ENCODE assay signal across 8 mouse cellular contexts in the genomic region with DNA sequence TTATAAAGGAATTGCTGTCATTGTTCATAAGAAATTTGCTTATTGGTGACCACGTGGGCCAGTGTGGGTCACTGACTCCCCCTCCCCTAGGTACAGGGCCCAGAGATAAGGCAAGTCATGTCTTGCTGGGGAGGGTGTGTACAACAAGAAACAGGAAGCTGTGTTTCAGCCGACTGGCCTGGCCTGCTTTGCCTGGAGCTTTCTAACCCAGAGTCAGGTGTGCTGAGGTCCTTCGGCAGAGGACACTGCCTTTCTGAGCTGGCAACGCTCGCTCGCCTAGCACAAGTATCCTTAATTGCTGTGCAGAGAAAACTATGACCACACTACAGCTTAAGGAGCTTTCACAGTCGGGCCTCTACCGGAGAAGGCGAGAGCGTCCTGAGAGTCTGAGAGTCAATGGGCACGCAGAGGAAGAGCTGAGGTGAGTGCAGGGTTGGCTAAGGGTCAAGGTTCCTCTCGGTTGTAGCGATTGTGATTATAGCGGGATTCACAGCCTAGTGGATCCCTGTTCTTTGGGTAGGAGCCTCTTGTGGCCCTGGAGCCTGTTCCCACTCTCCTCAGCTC. TPM values are rescaled to one million over a fixed set of nuclear protein-coding genes. Genes with fewer than 3 reads are reported as not detected.
A peak's percentile ranks its signal among the peaks of the same experiment; 100 is the strongest.
DNase-seq lines count a peak whose midpoint lies in the region; ATAC-seq and TF ChIP-seq lines count a peak whose summit lies in the region.

No protein-coding gene starts in this region.

- H3K4me3 ChIP-seq in ES-E14 (ENCODE audit: insufficient read depth in 1 of 2, low read depth in 1 of 2, low read length in 2 of 2, poor library complexity in 1 of 2, severe bottlenecking in 1 of 2), result peak overlapping the region; percentile 18 to 21; a peak in 3 of 4 replicates
- H3K4me3 ChIP-seq in forebrain, embryonic 13.5 days, result no peak overlapping the region
- no peak overlapping the region for H3K4me3 ChIP-seq in midbrain, embryonic 15.5 days

- peak; percentile 43; the same call in 1 of the 2 replicates for ATAC-seq in forebrain, embryonic 13.5 days
- peak; percentile 46 for ATAC-seq in midbrain, embryonic 15.5 days (replicated peaks)

- no peaks in the 10 kb centered on the region for H3K9me3 ChIP-seq in ES-E14 (ENCODE audit: control insufficient read depth, insufficient read depth, low read depth, low read length)
- H3K9me3 ChIP-seq in forebrain, embryonic 13.5 days (replicated peaks), result no peaks in the 10 kb centered on the region
- H3K9me3 ChIP-seq in midbrain, embryonic 15.5 days, result no peaks in the 10 kb centered on the region

- no peak overlapping the region for H3K27ac ChIP-seq in ES-E14 (ENCODE audit: insufficient read depth, low read depth, low read length, poor library complexity, severe bottlenecking)
- H3K27ac ChIP-seq in forebrain, embryonic 13.5 days, result peak overlapping the region; percentile 35
- H3K27ac ChIP-seq in midbrain, embryonic 15.5 days, result no peak overlapping the region

- WGBS in forebrain, embryonic 13.5 days, result 47% methylated on average over 14 of the region's 14 CpGs
- WGBS in midbrain, embryonic 15.5 days, result 42% methylated on average over 14 of the region's 14 CpGs

- DNase-seq in adrenal gland, adult 2 months, result peak; percentile 17
- DNase-seq in adrenal gland, postnatal 10 days, result no peak
- DNase-seq in ES-E14 (ENCODE audit: low read depth, low spot score), result no peak
- peak; percentile 17 to 32 for DNase-seq in kidney, postnatal 4 days
- DNase-seq in right cerebral cortex, postnatal 4 days, result no peak
- no peak for DNase-seq in gastrocnemius, postnatal 25 days

- no peak overlapping the region for H3K4me2 ChIP-seq in forebrain, embryonic 13.5 days
- no peak overlapping the region for H3K4me2 ChIP-seq in midbrain, embryonic 15.5 days

- H3K9ac ChIP-seq in ES-E14 (ENCODE audit: insufficient read depth, low read depth, low read length, poor library complexity, severe bottlenecking), result peak overlapping the region; percentile 9; the same call in 1 of the 2 replicates
- H3K9ac ChIP-seq in forebrain, embryonic 13.5 days, result 0 out of 2 replicates have a peak overlapping the region, but pooled peaks have one; percentile 12
- H3K9ac ChIP-seq in midbrain, embryonic 15.5 days, result no peak overlapping the region

- in situ Hi-C loops in ES-E14 (cut with MboI; ENCODE audit: low sequenced_read_pairs in 2 of 2, unreplicated experiment in 2 of 2), result no loop called here

- H3K27me3 ChIP-seq in forebrain, embryonic 13.5 days, result no peaks in the 10 kb centered on the region
- no peaks in the 10 kb centered on the region for H3K27me3 ChIP-seq in midbrain, embryonic 15.5 days (replicated peaks)

- no peaks in the 10 kb centered on the region for H3K36me3 ChIP-seq in ES-E14 (ENCODE audit: control insufficient read depth, insufficient read depth, low read length, poor library complexity, severe bottlenecking)
- no peaks in the 10 kb centered on the region for H3K36me3 ChIP-seq in forebrain, embryonic 13.5 days (ENCODE audit: poor library complexity, severe bottlenecking)
- H3K36me3 ChIP-seq in midbrain, embryonic 15.5 days (replicated peaks), result no peaks in the 10 kb centered on the region

- H3K4me1 ChIP-seq in ES-E14 (ENCODE audit: control insufficient read depth in 2 of 2, insufficient read depth in 2 of 2, low read length in 2 of 2, poor library complexity in 1 of 2), result peaks cover 0 to 3% of the 10 kb centered on the region in 2 experiments; a peak in 2 of 4 replicates
- peaks cover 34% of the 10 kb centered on the region for H3K4me1 ChIP-seq in forebrain, embryonic 13.5 days
- peaks cover 17% of the 10 kb centered on the region for H3K4me1 ChIP-seq in midbrain, embryonic 15.5 days

TF ChIP-seq in ES-E14, 5 proteins besides CTCF, POLR2A, EP300 and RAD21:
- TF ChIP-seq ZC3H11A (IDR thresholded peaks at IDR 0.05; ENCODE audit: borderline replicate concordance, low read depth, low read length) (no peak), MAFK (IDR thresholded peaks at IDR 0.05; ENCODE audit: insufficient read depth, low read depth, low read length) (no peak), HCFC1 (IDR thresholded peaks at IDR 0.05; ENCODE audit: borderline replicate concordance, insufficient read depth, low read length) (no peak), CHD2 (IDR thresholded peaks at IDR 0.05; ENCODE audit: low read depth, low read length) (no peak), ZNF384 (IDR thresholded peaks at IDR 0.05; ENCODE audit: low read depth, low read length) (no peak)

RNA-seq across cellular contexts. Expression of gene Lims1, which starts 48.1 kb away (rescaled TPM):
- 10 to 100 TPM; 41.4 to 50.6 TPM for total RNA-seq in adrenal gland, adult 2 months (2021)
- polyA plus RNA-seq in adrenal gland, adult 2 months (2012; rRNA removed), result 2.6 and 2.7 TPM in 2 replicates
- total RNA-seq in adrenal gland, postnatal 10 days (2021), result 10 to 100 TPM; 58.1 to 69.6 TPM
- 51.0 and 59.8 TPM in 2 replicates for total RNA-seq in ES-E14 (2012; rRNA removed)
- 82.4 and 83.0 TPM in 2 replicates for polyA plus RNA-seq in forebrain, embryonic 13.5 days (2015; fragmentation: Nextera tagmentation; extraction: Ambion mirVana)
- polyA plus RNA-seq in midbrain, embryonic 15.5 days (2015; fragmentation: Nextera tagmentation; extraction: Ambion mirVana), result 52.6 and 54.6 TPM in 2 replicates
- 10 to 100 TPM; 37.5 to 41.0 TPM for total RNA-seq in gastrocnemius, postnatal 25 days (2021)

Comparison
In these comparisons a context has a peak if more than half of its experiments do, and no peak if none do; other contexts are left out.
1. DNase-seq: peak in adrenal gland, adult 2 months (single experiment) and kidney, postnatal 4 days (2 of 2); none in adrenal gland, postnatal 10 days (single experiment), ES-E14 (single experiment), right cerebral cortex, postnatal 4 days (single experiment) and gastrocnemius, postnatal 25 days (single experiment).
2. H3K4me3 ChIP-seq: peak in ES-E14 (2 of 2); none in forebrain, embryonic 13.5 days (single experiment) and midbrain, embryonic 15.5 days (single experiment).